ENCODE assay signal across 8 mouse cellular contexts in the genomic region with DNA sequence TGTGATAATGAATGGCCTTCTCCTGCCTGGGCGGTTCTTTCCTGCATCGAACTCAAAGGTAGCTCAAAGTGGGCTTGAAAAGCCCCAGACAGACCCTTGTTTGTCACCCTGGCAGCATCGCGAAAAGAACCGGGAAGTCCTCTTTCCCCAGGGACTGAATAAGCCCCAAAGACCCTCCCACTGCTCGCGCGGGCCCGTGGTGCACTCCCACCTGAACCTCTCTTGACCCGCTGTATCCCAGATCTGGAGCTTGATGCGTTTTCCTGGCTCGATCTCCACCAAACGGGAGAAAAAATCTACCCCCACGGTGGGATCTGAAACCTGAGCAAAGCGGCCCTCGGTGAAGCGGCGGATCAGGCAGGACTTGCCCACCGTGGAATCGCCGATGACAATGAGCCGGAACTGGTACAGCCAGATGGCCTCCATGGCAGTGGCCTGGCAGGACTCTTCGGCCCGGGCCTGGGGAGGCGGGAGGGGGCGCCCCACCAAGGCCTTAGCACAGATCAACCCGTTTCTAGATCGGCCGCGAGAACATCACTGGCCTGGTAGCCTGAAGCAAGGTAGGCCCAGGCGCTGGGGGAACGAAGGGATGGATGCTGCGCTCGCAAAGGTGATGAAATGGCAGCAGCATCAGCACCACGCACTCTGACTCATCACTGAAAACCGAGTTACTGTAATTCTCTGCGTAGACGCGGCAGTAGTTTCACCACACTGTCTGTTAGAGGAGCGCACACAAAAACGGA. TPM values are rescaled to one million over a fixed set of nuclear protein-coding genes. Genes with fewer than 3 reads are reported as not detected.
A peak's percentile ranks its signal among the peaks of the same experiment; 100 is the strongest.
DNase-seq lines count a peak whose midpoint lies in the region; ATAC-seq and TF ChIP-seq lines count a peak whose summit lies in the region.

Gene Rab39b (minus strand): TSS at position 650 of the 743 bp plus-strand sequence.

- peak within 1 kb of the TSS; percentile 47 for H3K4me2 ChIP-seq in forebrain, embryonic 16.5 days (ENCODE audit: low read length)
- peak within 1 kb of the TSS; percentile 47 for H3K4me2 ChIP-seq in midbrain, embryonic 15.5 days

- no peaks in the 10 kb centered on the region for H3K36me3 ChIP-seq in megakaryocyte, embryonic 14.5 days (replicated peaks; ENCODE audit: low read length)
- 0 out of 2 replicates have a peak, but pooled peaks cover 3% of the 10 kb centered on the region for H3K36me3 ChIP-seq in forebrain, embryonic 16.5 days (ENCODE audit: control insufficient read depth, insufficient read depth)
- no peaks in the 10 kb centered on the region for H3K36me3 ChIP-seq in midbrain, embryonic 15.5 days (replicated peaks)
- H3K36me3 ChIP-seq in testis, adult 2 months (ENCODE audit: control insufficient read depth, insufficient read depth, low read length), result no peaks in the 10 kb centered on the region

- H3K4me1 ChIP-seq in megakaryocyte, embryonic 14.5 days, result peaks cover 5% of the 10 kb centered on the region; the same call in 1 of the 2 replicates
- H3K4me1 ChIP-seq in forebrain, embryonic 16.5 days (replicated peaks; ENCODE audit: control insufficient read depth, insufficient read depth, low read length), result no peaks in the 10 kb centered on the region
- no peaks in the 10 kb centered on the region for H3K4me1 ChIP-seq in midbrain, embryonic 15.5 days
- H3K4me1 ChIP-seq in testis, adult 2 months (ENCODE audit: control insufficient read depth, insufficient read depth, low read length), result no peaks in the 10 kb centered on the region

- no peaks in the 10 kb centered on the region for H3K9me3 ChIP-seq in megakaryocyte, embryonic 14.5 days
- no peaks in the 10 kb centered on the region for H3K9me3 ChIP-seq in forebrain, embryonic 16.5 days (ENCODE audit: control insufficient read depth, low read length)
- H3K9me3 ChIP-seq in midbrain, embryonic 15.5 days, result no peaks in the 10 kb centered on the region

- WGBS in forebrain, embryonic 16.5 days, result 16% methylated on average over 41 of the region's 41 CpGs
- WGBS in midbrain, embryonic 15.5 days, result 18% methylated on average over 41 of the region's 41 CpGs

- H3K9ac ChIP-seq in forebrain, embryonic 16.5 days (replicated peaks; ENCODE audit: low read depth, low read length), result peak within 1 kb of the TSS; percentile 78
- H3K9ac ChIP-seq in midbrain, embryonic 15.5 days, result peak within 1 kb of the TSS; percentile 79

- no peak for TF ChIP-seq POLR2A in testis, adult 2 months (IDR thresholded peaks at IDR 0.05; ENCODE audit: control insufficient read depth, low read depth, low read length)

- H3K27me3 ChIP-seq in megakaryocyte, embryonic 14.5 days (replicated peaks), result peaks cover 12% of the 10 kb centered on the region
- H3K27me3 ChIP-seq in forebrain, embryonic 16.5 days (replicated peaks; ENCODE audit: control insufficient read depth, insufficient read depth, low read length), result no peaks in the 10 kb centered on the region
- no peaks in the 10 kb centered on the region for H3K27me3 ChIP-seq in midbrain, embryonic 15.5 days (replicated peaks)
- no peaks in the 10 kb centered on the region for H3K27me3 ChIP-seq in testis, adult 2 months (ENCODE audit: control insufficient read depth, insufficient read depth, low read length)

- H3K4me3 ChIP-seq in megakaryocyte, embryonic 14.5 days (replicated peaks), result peak within 1 kb of the TSS; percentile 86
- peak within 1 kb of the TSS; percentile 65 for H3K4me3 ChIP-seq in forebrain, embryonic 16.5 days (replicated peaks; ENCODE audit: low read length)
- H3K4me3 ChIP-seq in midbrain, embryonic 15.5 days, result peak within 1 kb of the TSS; percentile 62
- H3K4me3 ChIP-seq in testis, adult 2 months (ENCODE audit: control insufficient read depth, low read depth, low read length), result peak within 1 kb of the TSS; percentile 85

- intact Hi-C loops in left cerebral cortex, postnatal 36 days (cut with DNase I), result no loop called here

- TF ChIP-seq CTCF in testis, adult 2 months (IDR thresholded peaks at IDR 0.05; ENCODE audit: control insufficient read depth, insufficient read depth, insufficient replicate concordance, low read depth, low read length), result no peak

- DNase-seq in cerebellum, adult 18-20 months, result peak; percentile 71 to 73
- peak; percentile 58 to 68 for DNase-seq in left cerebral cortex, postnatal 36 days (ENCODE audit: low spot score in 2 of 2)

- peak within 1 kb of the TSS; percentile 85 for H3K27ac ChIP-seq in forebrain, embryonic 16.5 days (ENCODE audit: low read length)
- peak within 1 kb of the TSS; percentile 93 for H3K27ac ChIP-seq in midbrain, embryonic 15.5 days
- H3K27ac ChIP-seq in testis, adult 2 months (ENCODE audit: control insufficient read depth, insufficient read depth, low read depth, low read length), result no peak within 1 kb of the TSS

- no peak for ATAC-seq in megakaryocyte, adult 5-6 weeks (ENCODE audit: poor library complexity, severe bottlenecking)
- ATAC-seq in forebrain, embryonic 16.5 days, result peak; percentile 99
- peak; percentile 92 for ATAC-seq in inflammation-experienced regulatory T-cells, adult 6 months
- ATAC-seq in midbrain, embryonic 15.5 days (replicated peaks), result peak; percentile 99

RNA-seq across cellular contexts. Expression of gene Rab39b, which starts in this region (rescaled TPM):
- not detected in 2 replicates for polyA plus RNA-seq in megakaryocyte, embryonic 14.5 days (2012; ENCODE audit: insufficient read depth, low replicate concordance)
- not detected in 2 replicates for total RNA-seq in megakaryocyte, adult 5-6 weeks (2015)
- total RNA-seq in megakaryocyte, adult 5-6 weeks (2017), result not detected in 2 replicates
- 25.9 and 26.3 TPM in 2 replicates for polyA plus RNA-seq in forebrain, embryonic 16.5 days (2015; fragmentation: Nextera tagmentation; extraction: Ambion mirVana)
- polyA plus RNA-seq in inflammation-experienced regulatory T-cells, adult 6 months (2017; shearing (Covaris generic)), result 1 to 10 TPM; 1.8 to 4.7 (median 2.1) TPM
- 10 to 100 TPM; 39.0 to 41.8 TPM for total RNA-seq in left cerebral cortex, postnatal 36 days (2021)
- polyA plus RNA-seq in midbrain, embryonic 15.5 days (2015; fragmentation: Nextera tagmentation; extraction: Ambion mirVana), result 24.2 and 25.3 TPM in 2 replicates
- polyA plus RNA-seq in testis, adult 2 months (2012; rRNA removed), result 0.08 and 0.10 TPM in 2 replicates

Comparison
In these comparisons a context has a peak if more than half of its experiments do, and no peak if none do; other contexts are left out.
1. RNA of gene Rab39b (total RNA-seq): 39.0 to 41.8 TPM in left cerebral cortex, postnatal 36 days; not detected in megakaryocyte, adult 5-6 weeks; every median in the first group is over 10 times any median in the second.
2. Peak in every context shown above with its lines, with median percentiles within 50 percentile points of each other: H3K4me3 ChIP-seq.